Mouse (Mus musculus) left cerebral cortex, postnatal 10 days (tissue): ENCODE measurements around the gene Tm9sf4. TPM values are rescaled to one million over a fixed set of nuclear protein-coding genes. Genes with fewer than 3 reads are reported as not detected.

ENCODE experiments used
- DNase-seq, 2 experiments: peaks; one replicate each; pipeline ENCODE4 v3.0.0; 2021 to 2022; ENCODE audit warnings: low spot score in 2 of 2, mixed read lengths in 1 of 2; ENCODE audit errors: extremely low spot score in 1 of 2
- intact Hi-C: fragments of 180-260 bp; cut with DNase I; formaldehyde crosslinking; loops from one replicate; pipeline ENCODE4 v1.15.1; 2025
- total RNA-seq, 2 experiments: library from RNA; stranded (reverse); gene quantifications; 2 replicates each; pipeline ENCODE4 v1.2.3; 2021

The Tm9sf4 gene
- total RNA-seq, 2 experiments from 2014 or later, result 123 to 128 TPM

- intact Hi-C loops, result no loop called here
- DNase-seq, result no peak
Measured at GRCm38 (mm10) chr2:153239021-153239859, 78.1 kb downstream of the Tm9sf4 start.

GRCm38 (mm10) chr2:153239860-153240480, 78.9 kb downstream of the Tm9sf4 start:
- intact Hi-C loops, result no loop called here
- DNase-seq, result no peak

- DNase-seq, result no peak
- intact Hi-C loops, result no loop called here
Measured at GRCm38 (mm10) chr2:153240701-153241235, 79.7 kb downstream of the Tm9sf4 start.

GRCm38 (mm10) chr2:153241250-153242014, 80.3 kb downstream of the Tm9sf4 start, which contains the start of the genes Plagl2 and Pofut1:
Gene Plagl2, minus strand, starts transcription at chr2:153241426.
Gene Pofut1, plus strand, starts transcription at chr2:153241533.
- intact Hi-C loops, result no loop called here
- DNase-seq, result peak; percentile 73 to 94

- no peak for DNase-seq
- intact Hi-C loops, result no loop called here
Measured at GRCm38 (mm10) chr2:153242156-153242555, 81.1 kb downstream of the Tm9sf4 start.

GRCm38 (mm10) chr2:153249751-153250150, 88.6 kb downstream of the Tm9sf4 start:
- intact Hi-C loops, result no loop called here
- no peak for DNase-seq

- intact Hi-C loops, result no loop called here
- DNase-seq, result no peak
Measured at GRCm38 (mm10) chr2:153256604-153257003, 95.5 kb downstream of the Tm9sf4 start.

- no peak for DNase-seq
- intact Hi-C loops, result no loop called here
Measured at GRCm38 (mm10) chr2:153259030-153259863, 98.1 kb downstream of the Tm9sf4 start.

Other genes with a start within 250 kb of the Tm9sf4 start
- gene Mylk2, start 250.0 kb upstream of the Tm9sf4 start, total RNA-seq, result not detected
- gene Foxs1, start 228.1 kb upstream of the Tm9sf4 start, total RNA-seq, result 1 to 10 TPM; 1.0 to 1.7 TPM
- gene Dusp15, start 209.6 kb upstream of the Tm9sf4 start, total RNA-seq, result 10 to 100 TPM; 20.1 to 23.6 TPM
- gene Ttll9, start 198.8 kb upstream of the Tm9sf4 start, total RNA-seq, result 1 to 10 TPM; 3.9 to 4.6 TPM
- 10 to 100 TPM; 59.8 to 60.9 TPM for gene Pdrg1, start 145.9 kb upstream of the Tm9sf4 start, total RNA-seq
- gene Xkr7, start 129.5 kb upstream of the Tm9sf4 start, total RNA-seq, result 10 to 100 TPM; 11.8 to 12.4 TPM
- 1 to 10 TPM; 6.8 to 7.1 TPM for gene Ccm2l, start 95.3 kb upstream of the Tm9sf4 start, total RNA-seq
- 1 to 10 TPM; 2.4 to 3.0 TPM for gene Hck, start 52.8 kb upstream of the Tm9sf4 start, total RNA-seq
- 10 to 100 TPM; 35.2 to 36.7 TPM for gene Tspyl3, start 64.1 kb downstream of the Tm9sf4 start, total RNA-seq
- gene Plagl2, start 80.1 kb downstream of the Tm9sf4 start, total RNA-seq, result 1 to 10 TPM; 4.6 to 5.2 TPM
- gene Pofut1, start 80.2 kb downstream of the Tm9sf4 start, total RNA-seq, result 10 to 100 TPM; 17.5 to 20.5 TPM
- 10 to 100 TPM; 91.6 to 94.6 TPM for gene Kif3b, start 130.1 kb downstream of the Tm9sf4 start, total RNA-seq
- gene Asxl1, start 184.5 kb downstream of the Tm9sf4 start, total RNA-seq, result 10 to 100 TPM; 38.8 to 41.5 TPM